Mouse (Mus musculus) embryonic facial prominence, embryonic 11.5 days (tissue): Measurements from ENCODE around the gene Tcea2. TPM values are rescaled to one million over a fixed set of nuclear protein-coding genes. Genes with fewer than 3 reads are reported as not detected.
A peak's percentile ranks its signal among the peaks of the same experiment; 100 is the strongest.

ENCODE experiments used
- ATAC-seq: fragments of 200-750 bp; cut with Nextera tagmentation; replicated peaks from 2 replicates; pipeline ENCODE4 v1.8.0; 2017; ENCODE audit warnings: low read depth; ENCODE audit not compliant: insufficient number of reproducible peaks, low FRiP score, low TSS enrichment
- DNase-seq: peaks from one replicate; pipeline ENCODE4 v3.0.0-alpha.2; 2015; ENCODE audit warnings: low spot score
- H3K27ac ChIP-seq: fragments of 300-500 bp; sonication (generic); replicated peaks from 2 replicates; pipeline ENCODE4 v1.5.1; 2014; ENCODE audit warnings: mild to moderate bottlenecking, low read depth, low read length, control low read depth
- H3K27me3 ChIP-seq: fragments of 300-500 bp; sonication (generic); 2 replicates; pipeline ENCODE4 v1.6.1; 2014; ENCODE audit warnings: mild to moderate bottlenecking, low read length, moderate library complexity, mixed read lengths; ENCODE audit not compliant: control insufficient read depth, insufficient read depth
- H3K36me3 ChIP-seq: fragments of 300-500 bp; sonication (generic); replicated peaks from 2 replicates; pipeline ENCODE4 v1.6.1; 2014; ENCODE audit warnings: low read depth, mild to moderate bottlenecking, low read length, moderate library complexity, mixed read lengths; ENCODE audit not compliant: control insufficient read depth, insufficient read depth
- H3K4me1 ChIP-seq: fragments of 300-500 bp; sonication (generic); 2 replicates; pipeline ENCODE4 v1.6.1; 2014; ENCODE audit warnings: low read length, mixed read lengths; ENCODE audit not compliant: control insufficient read depth, insufficient read depth
- H3K4me2 ChIP-seq: fragments of 300-500 bp; sonication (generic); 2 replicates; pipeline ENCODE4 v1.6.1; 2014; ENCODE audit warnings: low read depth, mild to moderate bottlenecking, control low read depth, low read length, moderate library complexity
- H3K4me3 ChIP-seq: fragments of 300-500 bp; sonication (generic); 2 replicates; pipeline ENCODE4 v1.5.1; 2014; ENCODE audit warnings: low read depth, low read length, control low read depth
- H3K9ac ChIP-seq: fragments of 300-500 bp; sonication (generic); replicated peaks from 2 replicates; pipeline ENCODE4 v1.6.1; 2014; ENCODE audit warnings: mild to moderate bottlenecking, control low read depth, low read length
- H3K9me3 ChIP-seq: fragments of 300-500 bp; sonication (generic); replicated peaks from 2 replicates; pipeline ENCODE4 v1.6.1; 2016; ENCODE audit warnings: mild to moderate bottlenecking, low read length, inconsistent platforms, mixed read lengths; ENCODE audit not compliant: control insufficient read depth
- WGBS: fragments of 180-500 bp; shearing (Covaris S2); extraction: QIAGEN DNeasy Blood & Tissue Kit; methylation state at CpG from one replicate; pipeline ENCODE4 v1.1.7; 2014; 5-methylcytosine and 5-hydroxymethylcytosine counted together
- polyA plus RNA-seq: library from polyadenylated mRNA; unstranded; fragments of >200 nt; fragmentation: Nextera tagmentation; extraction: Ambion mirVana; gene quantifications from 2 replicates; pipeline ENCODE4 v1.2.1, GENCODE M21; 2014

Gene Tcea2
- polyA plus RNA-seq, 1 experiment from 2014 or later = 21.8 TPM

- Histone ChIP-seq H3K27me3 (no peaks in the 10 kb centered on the region), H3K4me2 (no peak overlapping the region), H3K4me3 (no peak overlapping the region), H3K27ac (no peak overlapping the region), H3K4me1 (no peaks in the 10 kb centered on the region; the same call in 1 of the 2 replicates), H3K9me3 (no peaks in the 10 kb centered on the region), H3K36me3 (no peaks in the 10 kb centered on the region), H3K9ac (no peak overlapping the region)
- WGBS = 71% methylated on average over 1 of the region's 1 CpGs
- DNase-seq (no peak), ATAC-seq (no peak)
These were observed 15.7 kb downstream of the Tcea2 start for GRCm38 (mm10) chr2:181695776-181696175.

DNA sequence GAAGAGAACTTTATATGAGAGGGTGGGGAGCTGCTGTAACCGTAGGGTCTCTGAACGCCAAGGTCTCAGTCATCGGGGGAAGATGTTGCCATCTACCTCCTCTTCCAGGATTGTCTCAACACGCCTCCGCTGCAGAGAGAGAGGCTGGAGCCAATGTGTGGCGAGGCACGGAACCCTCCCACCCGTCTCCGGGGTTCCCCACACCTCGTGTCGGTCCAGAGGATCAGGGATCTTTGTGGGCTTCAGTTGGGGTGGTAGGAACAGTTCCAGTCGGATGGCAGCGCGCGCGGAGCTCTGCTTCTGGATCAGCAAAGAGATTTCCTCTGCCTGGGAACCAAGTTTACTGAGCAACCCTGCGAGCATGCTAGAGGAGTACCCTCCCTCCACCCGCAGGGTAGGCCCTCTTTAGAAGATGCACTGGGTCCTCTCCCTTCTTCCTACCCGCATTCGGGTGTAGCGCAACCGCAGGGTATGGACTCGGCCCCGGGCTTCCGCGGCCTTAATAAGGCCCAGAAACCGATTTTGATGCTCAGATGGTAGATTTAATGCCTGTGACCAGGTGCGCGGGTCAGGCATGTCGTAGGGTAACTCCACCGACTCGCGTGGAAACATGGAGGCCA, 16.8 kb downstream of the Tcea2 start:
- H3K27ac ChIP-seq = no peak overlapping the region
- 74% methylated on average over 33 of the region's 33 CpGs for WGBS
- ATAC-seq (no peak), DNase-seq (no peak)
- no peaks in the 10 kb centered on the region for H3K4me1 ChIP-seq
- H3K9me3 ChIP-seq = no peaks in the 10 kb centered on the region
- no peaks in the 10 kb centered on the region for H3K27me3 ChIP-seq
- H3K4me2 ChIP-seq = no peak overlapping the region
- no peaks in the 10 kb centered on the region for H3K36me3 ChIP-seq
- no peak overlapping the region for H3K9ac ChIP-seq
- H3K4me3 ChIP-seq = no peak overlapping the region

DNA sequence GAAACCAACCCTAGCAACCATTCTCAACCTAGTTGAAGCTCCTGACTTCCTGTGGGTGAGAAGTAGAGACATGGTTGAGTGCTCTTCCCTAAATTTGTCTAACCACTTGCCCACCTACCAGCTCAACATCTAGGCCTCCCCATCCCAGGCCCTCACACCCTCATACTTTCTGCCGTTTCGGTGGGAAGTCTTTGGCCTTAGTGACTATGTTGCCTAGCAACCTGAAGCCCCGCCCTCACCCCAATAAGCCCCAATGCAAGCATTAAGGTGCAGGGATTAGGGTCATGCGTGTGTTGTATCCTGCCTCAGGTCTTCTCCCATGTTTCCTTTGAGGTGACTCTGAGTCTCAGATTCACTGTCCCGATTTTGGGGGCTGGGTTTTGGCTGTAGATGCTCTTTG, 18.1 kb downstream of the Tcea2 start, which contains the start of gene Lkaaear1:
Lkaaear1 (minus strand) TSS at position 202 of the 400 bp plus-strand sequence.
- Histone ChIP-seq H3K9ac (no peak within 1 kb of the TSS), H3K9me3 (no peaks in the 10 kb centered on the region), H3K27me3 (no peaks in the 10 kb centered on the region), H3K36me3 (no peaks in the 10 kb centered on the region), H3K4me3 (no peak within 1 kb of the TSS), H3K4me1 (no peaks in the 10 kb centered on the region), H3K27ac (no peak within 1 kb of the TSS), H3K4me2 (no peak within 1 kb of the TSS)
- 49% methylated on average over 5 of the region's 5 CpGs for whole genome bisulfite sequencing
- ATAC-seq = no peak
- DNase-seq = no peak

DNA sequence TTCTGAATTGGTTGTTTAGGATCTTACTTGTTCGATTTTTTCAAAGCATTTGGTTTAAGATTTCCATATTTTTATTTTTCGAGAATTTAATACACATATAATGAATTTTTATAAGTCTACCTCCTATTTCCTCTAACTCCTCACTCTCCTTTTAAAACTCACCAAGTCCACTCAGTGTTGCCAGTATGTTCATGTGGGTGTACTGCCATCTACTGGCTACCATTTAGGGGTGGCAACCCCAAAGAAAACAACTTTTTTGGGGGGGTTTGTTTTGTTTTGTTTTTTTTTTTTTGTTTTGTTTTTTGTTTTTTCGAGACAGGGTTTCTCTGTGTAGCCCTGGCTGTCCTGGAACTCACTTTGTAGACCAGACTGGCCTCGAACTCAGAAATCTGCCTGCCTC, 26.6 kb downstream of the Tcea2 start:
- H3K36me3 ChIP-seq = no peaks in the 10 kb centered on the region
- ATAC-seq (no peak), DNase-seq (no peak)
- no peak overlapping the region for H3K27ac ChIP-seq
- H3K9me3 ChIP-seq = no peaks in the 10 kb centered on the region
- H3K4me1 ChIP-seq = no peaks in the 10 kb centered on the region
- H3K27me3 ChIP-seq = no peaks in the 10 kb centered on the region
- no peak overlapping the region for H3K4me3 ChIP-seq
- no peak overlapping the region for H3K4me2 ChIP-seq
- WGBS = 45% methylated on average over 4 of the region's 4 CpGs
- no peak overlapping the region for H3K9ac ChIP-seq

GRCm38 (mm10) chr2:181713749-181714148, 33.6 kb downstream of the Tcea2 start:
- Histone ChIP-seq H3K36me3 (no peaks in the 10 kb centered on the region), H3K9ac (no peak overlapping the region), H3K4me2 (no peak overlapping the region), H3K27me3 (no peaks in the 10 kb centered on the region), H3K4me1 (no peaks in the 10 kb centered on the region), H3K27ac (no peak overlapping the region), H3K4me3 (no peak overlapping the region), H3K9me3 (no peaks in the 10 kb centered on the region)
- DNase-seq = no peak
- WGBS = 81% methylated on average over 1 of the region's 1 CpGs
- 0 out of 2 replicates have a peak, but pooled peaks have one; percentile 48 for ATAC-seq

DNA sequence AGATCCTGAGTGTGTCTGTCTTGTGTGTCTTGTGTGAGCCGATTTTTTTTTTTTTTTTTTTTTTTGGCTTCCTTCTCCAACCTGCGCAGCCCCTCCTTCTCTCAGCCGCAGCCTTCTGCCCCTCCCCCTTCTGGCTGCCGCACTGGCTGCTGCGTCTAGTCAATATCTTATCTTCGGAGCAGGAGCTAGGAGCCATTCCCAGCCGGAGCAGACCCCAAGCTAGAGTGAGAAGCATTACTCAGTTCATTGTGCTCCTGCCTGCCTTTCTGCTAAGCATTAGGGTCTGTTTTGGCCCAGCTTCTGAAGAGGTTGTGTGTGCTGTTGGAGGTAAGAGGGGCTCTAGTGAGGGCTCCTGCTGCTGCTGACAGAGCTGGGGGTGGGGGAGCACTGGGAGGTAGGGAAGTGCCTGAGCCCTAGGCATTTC, 34.8 kb downstream of the Tcea2 start, which contains the start of gene Oprl1:
Oprl1 (plus strand) TSS at position 114 of the 424 bp plus-strand sequence.
- WGBS = 3% methylated on average over 7 of the region's 7 CpGs
- DNase-seq (peak; percentile 54), ATAC-seq (peak; percentile 64)
- Histone ChIP-seq H3K4me3 (peak within 1 kb of the TSS; percentile 17; the same call in 1 of the 2 replicates), H3K27me3 (no peaks in the 10 kb centered on the region), H3K9ac (peak within 1 kb of the TSS; percentile 33), H3K36me3 (no peaks in the 10 kb centered on the region), H3K9me3 (no peaks in the 10 kb centered on the region), H3K4me2 (peak within 1 kb of the TSS; percentile 36), H3K27ac (no peak within 1 kb of the TSS; the same call in 1 of the 2 replicates), H3K4me1 (no peaks in the 10 kb centered on the region)

GRCm38 (mm10) chr2:181715382-181715781, 35.3 kb downstream of the Tcea2 start:
- H3K4me1 ChIP-seq = no peaks in the 10 kb centered on the region
- H3K27me3 ChIP-seq = no peaks in the 10 kb centered on the region
- no peaks in the 10 kb centered on the region for H3K9me3 ChIP-seq
- no peak overlapping the region; the same call in 1 of the 2 replicates for H3K27ac ChIP-seq
- WGBS = 74% methylated on average over 3 of the region's 3 CpGs
- DNase-seq (no peak), ATAC-seq (no peak; the same call in 1 of the 2 replicates)
- peak overlapping the region; percentile 33; the same call in 1 of the 2 replicates for H3K9ac ChIP-seq
- H3K4me2 ChIP-seq = peak overlapping the region; percentile 36
- H3K4me3 ChIP-seq = peak overlapping the region; percentile 17; the same call in 1 of the 2 replicates
- no peaks in the 10 kb centered on the region for H3K36me3 ChIP-seq

DNA sequence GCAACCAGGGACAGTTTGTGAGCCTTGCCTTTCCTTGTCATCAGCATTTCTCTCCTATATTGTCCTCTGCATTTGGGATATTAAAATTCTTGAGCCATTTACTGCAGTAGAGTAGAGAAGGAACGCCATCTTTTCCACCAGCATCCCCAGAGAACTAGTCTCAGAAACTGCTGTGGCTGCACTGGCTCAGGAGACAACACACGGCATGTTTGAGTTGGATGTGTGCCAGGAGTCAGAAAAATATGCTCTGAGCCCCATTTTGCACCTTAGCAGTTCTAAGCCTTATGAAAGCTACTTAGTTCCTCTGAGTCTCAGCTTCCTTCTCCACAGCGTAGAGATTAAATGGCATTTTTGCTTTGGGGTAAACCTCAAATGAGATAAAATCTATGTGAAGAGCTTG, 36.9 kb downstream of the Tcea2 start:
- ATAC-seq (no peak), DNase-seq (no peak)
- Histone ChIP-seq H3K9me3 (no peaks in the 10 kb centered on the region), H3K27ac (no peak overlapping the region), H3K4me1 (no peaks in the 10 kb centered on the region), H3K36me3 (no peaks in the 10 kb centered on the region), H3K4me3 (no peak overlapping the region), H3K4me2 (no peak overlapping the region), H3K9ac (no peak overlapping the region), H3K27me3 (no peaks in the 10 kb centered on the region)
- 82% methylated on average over 3 of the region's 3 CpGs for WGBS
